Comparison of ENCODE assay signal across 8 mouse cellular contexts in the genomic region with DNA sequence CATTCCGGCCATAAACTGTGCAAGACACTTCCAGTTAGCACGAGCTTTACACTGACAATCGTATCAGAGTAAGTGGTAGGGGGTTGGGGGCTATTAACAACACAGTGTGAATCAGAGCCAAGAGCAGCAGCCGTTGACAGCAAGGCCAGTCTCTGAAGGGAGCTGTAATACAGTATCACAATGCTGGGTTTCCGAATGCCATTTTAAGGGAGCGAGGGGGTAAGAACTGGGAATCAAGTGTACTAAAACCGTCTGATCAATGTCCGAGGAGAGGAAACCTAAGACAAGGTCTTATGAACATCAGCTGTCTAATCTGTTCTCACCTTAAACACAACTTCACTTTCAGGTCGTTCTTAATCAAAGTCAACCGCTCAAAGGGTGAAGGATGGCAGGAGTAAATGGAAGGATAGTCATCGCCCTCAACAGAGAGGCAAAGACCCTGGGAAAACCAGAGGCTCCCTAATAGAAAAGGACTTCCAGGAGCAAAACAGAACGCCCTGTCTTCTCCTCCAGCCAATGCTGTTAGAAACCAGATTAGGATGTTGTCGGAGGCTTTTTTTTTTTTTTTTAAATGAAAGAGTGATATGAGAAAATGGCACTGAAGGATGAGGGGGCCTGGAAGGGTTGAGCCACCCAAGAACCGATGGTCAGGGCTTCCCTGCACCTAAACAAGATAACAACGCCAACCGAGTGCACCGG. TPM values are rescaled to one million over a fixed set of nuclear protein-coding genes. Genes with fewer than 3 reads are reported as not detected.
DNase-seq lines count a peak whose midpoint lies in the region; ATAC-seq and TF ChIP-seq lines count a peak whose summit lies in the region.

No protein-coding gene starts in this region.

- H3K4me3 ChIP-seq in embryonic facial prominence, embryonic 14.5 days (ENCODE audit: low read depth, low read length): peak overlapping the region; percentile 89
- H3K4me3 ChIP-seq in hindbrain, embryonic 12.5 days: peak overlapping the region; percentile 79
- peak overlapping the region; percentile 85 for H3K4me3 ChIP-seq in midbrain, embryonic 14.5 days (replicated peaks; ENCODE audit: low read depth, low read length)
- peak overlapping the region; percentile 61 for H3K4me3 ChIP-seq in thymus, adult 2 months (ENCODE audit: control insufficient read depth, insufficient read depth, low read length)

- intact Hi-C loops in left cerebral cortex, postnatal 14 days (cut with DNase I): loop anchor here (5.0 kb wide), 1 partner anchor 267 kb away; a partner anchor contains a TSS

- peak overlapping the region; percentile 83 for H3K9ac ChIP-seq in embryonic facial prominence, embryonic 14.5 days (ENCODE audit: low read depth, low read length)
- H3K9ac ChIP-seq in hindbrain, embryonic 12.5 days: peak overlapping the region; percentile 87
- peak overlapping the region; percentile 84 for H3K9ac ChIP-seq in midbrain, embryonic 14.5 days (replicated peaks; ENCODE audit: low read length)

- 1% methylated on average over 16 of the region's 17 CpGs for WGBS in embryonic facial prominence, embryonic 14.5 days
- 3% methylated on average over 17 of the region's 17 CpGs for WGBS in hindbrain, embryonic 12.5 days
- WGBS in midbrain, embryonic 14.5 days: under 1% methylated on average over 17 of the region's 17 CpGs
- 14% methylated on average over 17 of the region's 17 CpGs for WGBS in thymus, adult 2 months

- H3K9me3 ChIP-seq in embryonic facial prominence, embryonic 14.5 days (ENCODE audit: control insufficient read depth, low read length): no peaks in the 10 kb centered on the region
- H3K9me3 ChIP-seq in hindbrain, embryonic 12.5 days (replicated peaks): no peaks in the 10 kb centered on the region
- H3K9me3 ChIP-seq in midbrain, embryonic 14.5 days (ENCODE audit: control insufficient read depth, low read length): no peaks in the 10 kb centered on the region

- TF ChIP-seq CTCF in thymus, adult 2 months (IDR thresholded peaks at IDR 0.05; ENCODE audit: borderline replicate concordance, control insufficient read depth, extremely low read depth, insufficient read depth, low read length, poor library complexity): no peak

- H3K4me1 ChIP-seq in embryonic facial prominence, embryonic 14.5 days (ENCODE audit: control insufficient read depth, insufficient read depth, low read length): peaks cover 10% of the 10 kb centered on the region
- H3K4me1 ChIP-seq in hindbrain, embryonic 12.5 days: peaks cover 9% of the 10 kb centered on the region
- peaks cover 13% of the 10 kb centered on the region for H3K4me1 ChIP-seq in midbrain, embryonic 14.5 days (ENCODE audit: control insufficient read depth, insufficient read depth, low read length)
- H3K4me1 ChIP-seq in thymus, adult 2 months (replicated peaks; ENCODE audit: control insufficient read depth, insufficient read depth, low read length): peaks cover 5% of the 10 kb centered on the region

- DNase-seq in adrenal gland, postnatal 14 days: peak; percentile 23
- no peak for DNase-seq in adrenal gland, postnatal 25 days
- DNase-seq in T-cell, adult 2 months (ENCODE audit: low spot score): peak; percentile 1
- DNase-seq in embryonic facial prominence, embryonic 14.5 days (ENCODE audit: low spot score): peak; percentile 45
- peak; percentile 4 to 12 for DNase-seq in left cerebral cortex, postnatal 14 days (ENCODE audit: low spot score in 2 of 2)
- peak; percentile 59 for DNase-seq in midbrain, embryonic 14.5 days
- peak; percentile 3 for DNase-seq in thymus, adult 2 months

- H3K27ac ChIP-seq in embryonic facial prominence, embryonic 14.5 days (replicated peaks; ENCODE audit: low read depth, low read length): peak overlapping the region; percentile 83
- peak overlapping the region; percentile 93 for H3K27ac ChIP-seq in hindbrain, embryonic 12.5 days
- peak overlapping the region; percentile 92 for H3K27ac ChIP-seq in midbrain, embryonic 14.5 days (replicated peaks; ENCODE audit: low read depth, low read length)
- no peak overlapping the region for H3K27ac ChIP-seq in thymus, adult 2 months (ENCODE audit: control insufficient read depth, insufficient read depth, low read length)

- H3K4me2 ChIP-seq in embryonic facial prominence, embryonic 14.5 days (ENCODE audit: low read depth, low read length): peak overlapping the region; percentile 74
- H3K4me2 ChIP-seq in hindbrain, embryonic 12.5 days (replicated peaks): peak overlapping the region; percentile 69
- peak overlapping the region; percentile 75 for H3K4me2 ChIP-seq in midbrain, embryonic 14.5 days (ENCODE audit: low read length)

- ATAC-seq in embryonic facial prominence, embryonic 14.5 days (ENCODE audit: low read depth): no peak
- ATAC-seq in hindbrain, embryonic 12.5 days (ENCODE audit: low FRiP score): no peak
- ATAC-seq in midbrain, embryonic 14.5 days (ENCODE audit: low FRiP score, low TSS enrichment): no peak

- H3K27me3 ChIP-seq in embryonic facial prominence, embryonic 14.5 days (replicated peaks; ENCODE audit: control insufficient read depth, insufficient read depth, low read length): no peaks in the 10 kb centered on the region
- no peaks in the 10 kb centered on the region for H3K27me3 ChIP-seq in hindbrain, embryonic 12.5 days
- H3K27me3 ChIP-seq in midbrain, embryonic 14.5 days (ENCODE audit: control insufficient read depth, insufficient read depth, low read length): no peaks in the 10 kb centered on the region
- no peaks in the 10 kb centered on the region for H3K27me3 ChIP-seq in thymus, adult 2 months (ENCODE audit: control insufficient read depth, insufficient read depth, low read length)

- H3K36me3 ChIP-seq in embryonic facial prominence, embryonic 14.5 days (ENCODE audit: control insufficient read depth, insufficient read depth, low read length): no peaks in the 10 kb centered on the region
- no peaks in the 10 kb centered on the region for H3K36me3 ChIP-seq in hindbrain, embryonic 12.5 days
- no peaks in the 10 kb centered on the region for H3K36me3 ChIP-seq in midbrain, embryonic 14.5 days (ENCODE audit: control insufficient read depth, insufficient read depth, low read length)
- no peaks in the 10 kb centered on the region for H3K36me3 ChIP-seq in thymus, adult 2 months (ENCODE audit: control insufficient read depth, insufficient read depth, low read length)

- TF ChIP-seq POLR2A in thymus, adult 2 months (IDR thresholded peaks at IDR 0.05; ENCODE audit: control insufficient read depth, extremely low read depth, insufficient read depth, low read length, poor library complexity): no peak

RNA-seq across cellular contexts. Expression of a gene that starts 1.0 kb away (rescaled TPM):
- 29.1 and 37.5 TPM in 2 replicates for total RNA-seq in adrenal gland, postnatal 14 days (2021)
- total RNA-seq in adrenal gland, postnatal 25 days (2021): 44.9 and 54.7 TPM in 2 replicates
- 4.9 and 6.8 TPM in 2 replicates for polyA plus RNA-seq in embryonic facial prominence, embryonic 14.5 days (2014; fragmentation: Nextera tagmentation; extraction: Ambion mirVana)
- 9.7 and 11.4 TPM in 2 replicates for polyA plus RNA-seq in hindbrain, embryonic 12.5 days (2016; fragmentation: Nextera tagmentation; extraction: Ambion mirVana)
- total RNA-seq in left cerebral cortex, postnatal 14 days (2021): 10 to 100 TPM; 92.5 to 99.8 TPM
- 17.9 and 19.9 TPM in 2 replicates for polyA plus RNA-seq in midbrain, embryonic 14.5 days (2014; fragmentation: Nextera tagmentation; extraction: Ambion mirVana)
- 4.0 and 4.4 TPM in 2 replicates for polyA plus RNA-seq in thymus, adult 2 months (2012; rRNA removed)

RNA-seq across cellular contexts. Expression of a gene that starts 31.3 kb away (rescaled TPM):
- 1.1 and 1.4 TPM in 2 replicates for total RNA-seq in adrenal gland, postnatal 14 days (2021)
- total RNA-seq in adrenal gland, postnatal 25 days (2021): 3.9 and 5.6 TPM in 2 replicates
- polyA plus RNA-seq in embryonic facial prominence, embryonic 14.5 days (2014; fragmentation: Nextera tagmentation; extraction: Ambion mirVana): 0.43 and 0.96 TPM in 2 replicates
- polyA plus RNA-seq in hindbrain, embryonic 12.5 days (2016; fragmentation: Nextera tagmentation; extraction: Ambion mirVana): 0.48 and 0.77 TPM in 2 replicates
- total RNA-seq in left cerebral cortex, postnatal 14 days (2021): not detected
- polyA plus RNA-seq in midbrain, embryonic 14.5 days (2014; fragmentation: Nextera tagmentation; extraction: Ambion mirVana): 1.5 TPM in 2 replicates
- polyA plus RNA-seq in thymus, adult 2 months (2012; rRNA removed): not detected in 2 replicates
